Mouse (Mus musculus) ES-E14 (cell line): ENCODE data around the gene Ndufv1.

ENCODE experiments used
- CHD2 ChIP-seq: IDR thresholded peaks from 2 replicates; pipeline ENCODE4 v1.6.1; 2014; ENCODE audit warnings: mild to moderate bottlenecking, low read depth, low read length, inconsistent platforms
- HCFC1 ChIP-seq: IDR thresholded peaks from 2 replicates; pipeline ENCODE4 v1.6.1; 2012; ENCODE audit warnings: low read length, inconsistent platforms, borderline replicate concordance; ENCODE audit not compliant: insufficient read depth
- ZC3H11A ChIP-seq: IDR thresholded peaks from 2 replicates; pipeline ENCODE4 v1.6.1; 2012; ENCODE audit warnings: low read depth, mild to moderate bottlenecking, inconsistent platforms, low read length, borderline replicate concordance

GRCm38 (mm10) chr19:3985261-3985681 is 27.3 kb downstream of the Ndufv1 start:
- TF ChIP-seq HCFC1 (no peak), ZC3H11A (no peak), CHD2 (no peak)
